Mouse (Mus musculus) liver, embryonic 12.5 days (tissue): ENCODE data around the gene Spats1. TPM values are rescaled to one million over a fixed set of nuclear protein-coding genes. Genes with fewer than 3 reads are reported as not detected.

Experiments
- ATAC-seq: fragments of 200-750 bp; cut with Nextera tagmentation; 2 replicates; pipeline ENCODE4 v1.8.0; 2017; ENCODE audit warnings: moderate number of reproducible peaks, mild to moderate bottlenecking, moderate library complexity
- H3K27ac ChIP-seq: fragments of 300-500 bp; sonication (generic); 2 replicates; pipeline ENCODE4 v1.5.1; 2016; ENCODE audit warnings: mild to moderate bottlenecking
- H3K27me3 ChIP-seq: fragments of 300-500 bp; sonication (generic); replicated peaks from 2 replicates; pipeline ENCODE4 v1.6.1; 2016; ENCODE audit warnings: mild to moderate bottlenecking, moderate library complexity
- H3K36me3 ChIP-seq: fragments of 300-500 bp; sonication (generic); 2 replicates; pipeline ENCODE4 v1.6.1; 2016; ENCODE audit warnings: mild to moderate bottlenecking, moderate library complexity
- H3K4me1 ChIP-seq: fragments of 300-500 bp; sonication (generic); 2 replicates; pipeline ENCODE4 v1.6.1; 2016
- H3K4me2 ChIP-seq: fragments of 300-500 bp; sonication (generic); 2 replicates; pipeline ENCODE4 v1.6.1; 2016; ENCODE audit warnings: mild to moderate bottlenecking, moderate library complexity
- H3K4me3 ChIP-seq: fragments of 300-500 bp; sonication (generic); 2 replicates; pipeline ENCODE4 v1.5.1; 2016; ENCODE audit warnings: mild to moderate bottlenecking, moderate library complexity
- H3K9ac ChIP-seq: fragments of 300-500 bp; sonication (generic); 2 replicates; pipeline ENCODE4 v1.6.1; 2016; ENCODE audit warnings: mild to moderate bottlenecking, moderate library complexity
- H3K9me3 ChIP-seq: fragments of 300-500 bp; sonication (generic); replicated peaks from 2 replicates; pipeline ENCODE4 v1.6.1; 2016; ENCODE audit warnings: mild to moderate bottlenecking, moderate library complexity
- WGBS: fragments of 180-500 bp; shearing (Covaris S2); methylation state at CpG from one replicate; pipeline ENCODE4 v1.1.7; 2016; ENCODE audit not compliant: insufficient replicate concordance; 5-methylcytosine and 5-hydroxymethylcytosine counted together
- polyA plus RNA-seq: library from polyadenylated mRNA; unstranded; fragments of >200 nt; fragmentation: Nextera tagmentation; extraction: Ambion mirVana; gene quantifications from 2 replicates; pipeline ENCODE4 v1.2.1, GENCODE M21; 2016

Gene Spats1
- polyA plus RNA-seq, 1 experiment from 2014 or later: 0.24 TPM

GRCm38 (mm10) chr17:45510871-45511270 lies 35.7 kb upstream of the Spats1 start:
- peaks cover 25% of the 10 kb centered on the region for H3K36me3 ChIP-seq
- no peak overlapping the region for H3K9ac ChIP-seq
- peaks cover 21% of the 10 kb centered on the region for H3K4me1 ChIP-seq
- no peak overlapping the region for H3K4me3 ChIP-seq
- no peaks in the 10 kb centered on the region for H3K9me3 ChIP-seq
- H3K27me3 ChIP-seq: no peaks in the 10 kb centered on the region
- ATAC-seq: no peak
- 83% methylated on average over 4 of the region's 4 CpGs for WGBS
- H3K4me2 ChIP-seq: no peak overlapping the region
- no peak overlapping the region for H3K27ac ChIP-seq

GRCm38 (mm10) chr17:45506700-45507189 lies 31.5 kb upstream of the Spats1 start, which contains the start of gene Aars2:
Aars2 (plus strand) TSS chr17:45506841.
- Histone ChIP-seq H3K4me2 (peak within 1 kb of the TSS; percentile 52), H3K4me1 (peaks cover 27% of the 10 kb centered on the region), H3K27ac (peak within 1 kb of the TSS; percentile 68), H3K4me3 (peak within 1 kb of the TSS; percentile 72), H3K36me3 (peaks cover 24% of the 10 kb centered on the region), H3K9ac (peak within 1 kb of the TSS; percentile 74), H3K9me3 (no peaks in the 10 kb centered on the region), H3K27me3 (no peaks in the 10 kb centered on the region; the same call in 1 of the 2 replicates)
- ATAC-seq: peak; percentile 89
- WGBS: 1% methylated on average over 42 of the region's 42 CpGs

GRCm38 (mm10) chr17:45505941-45506465 lies 30.8 kb upstream of the Spats1 start:
- peaks cover 27% of the 10 kb centered on the region for H3K4me1 ChIP-seq
- peak overlapping the region; percentile 52 for H3K4me2 ChIP-seq
- H3K27ac ChIP-seq: no peak overlapping the region
- no peaks in the 10 kb centered on the region for H3K9me3 ChIP-seq
- H3K4me3 ChIP-seq: peak overlapping the region; percentile 72; the same call in 1 of the 2 replicates
- H3K27me3 ChIP-seq: no peaks in the 10 kb centered on the region; the same call in 1 of the 2 replicates
- no peak for ATAC-seq
- H3K9ac ChIP-seq: no peak overlapping the region
- WGBS: 61% methylated on average over 6 of the region's 6 CpGs
- peaks cover 22% of the 10 kb centered on the region for H3K36me3 ChIP-seq

GRCm38 (mm10) chr17:45503301-45503973 lies 28.2 kb upstream of the Spats1 start:
- H3K4me1 ChIP-seq: peaks cover 27% of the 10 kb centered on the region
- peaks cover under 1% of the 10 kb centered on the region for H3K36me3 ChIP-seq
- no peak overlapping the region for H3K4me3 ChIP-seq
- no peaks in the 10 kb centered on the region for H3K9me3 ChIP-seq
- no peaks in the 10 kb centered on the region; the same call in 1 of the 2 replicates for H3K27me3 ChIP-seq
- no peak for ATAC-seq
- H3K9ac ChIP-seq: no peak overlapping the region
- no peak overlapping the region for H3K4me2 ChIP-seq
- WGBS: 11% methylated on average over 5 of the region's 5 CpGs
- no peak overlapping the region for H3K27ac ChIP-seq

GRCm38 (mm10) chr17:45502324-45502723 lies 27.1 kb upstream of the Spats1 start:
- H3K27ac ChIP-seq: no peak overlapping the region
- H3K9ac ChIP-seq: no peak overlapping the region
- ATAC-seq: no peak
- peaks cover 22% of the 10 kb centered on the region for H3K4me1 ChIP-seq
- WGBS: 40% methylated on average over 4 of the region's 4 CpGs
- no peak overlapping the region for H3K4me2 ChIP-seq
- H3K4me3 ChIP-seq: no peak overlapping the region
- no peaks in the 10 kb centered on the region for H3K9me3 ChIP-seq
- no peaks in the 10 kb centered on the region; the same call in 1 of the 2 replicates for H3K27me3 ChIP-seq
- H3K36me3 ChIP-seq: no peaks in the 10 kb centered on the region

- no peaks in the 10 kb centered on the region for H3K36me3 ChIP-seq
- no peaks in the 10 kb centered on the region; the same call in 1 of the 2 replicates for H3K27me3 ChIP-seq
- H3K9me3 ChIP-seq: no peaks in the 10 kb centered on the region
- no peak overlapping the region for H3K27ac ChIP-seq
- no peak overlapping the region for H3K4me2 ChIP-seq
- H3K9ac ChIP-seq: no peak overlapping the region
- ATAC-seq: no peak
- peaks cover 12% of the 10 kb centered on the region; the same call in 1 of the 2 replicates for H3K4me1 ChIP-seq
- no peak overlapping the region for H3K4me3 ChIP-seq
- WGBS: 58% methylated on average over 4 of the region's 4 CpGs
These were observed 25.8 kb upstream of the Spats1 start for GRCm38 (mm10) chr17:45500981-45501380.

GRCm38 (mm10) chr17:45499516-45499915 lies 24.3 kb upstream of the Spats1 start:
- Histone ChIP-seq H3K27me3 (peaks cover under 1% of the 10 kb centered on the region), H3K9me3 (no peaks in the 10 kb centered on the region), H3K27ac (no peak overlapping the region), H3K4me1 (peaks cover 11% of the 10 kb centered on the region; the same call in 1 of the 2 replicates), H3K4me2 (no peak overlapping the region), H3K9ac (no peak overlapping the region), H3K4me3 (no peak overlapping the region), H3K36me3 (no peaks in the 10 kb centered on the region)
- WGBS: 33% methylated on average over 2 of the region's 2 CpGs
- no peak for ATAC-seq

GRCm38 (mm10) chr17:45498397-45498796 lies 23.2 kb upstream of the Spats1 start:
- Histone ChIP-seq H3K9ac (no peak overlapping the region), H3K4me2 (no peak overlapping the region), H3K4me3 (no peak overlapping the region), H3K9me3 (no peaks in the 10 kb centered on the region), H3K27me3 (peaks cover 8% of the 10 kb centered on the region), H3K4me1 (peaks cover under 1% of the 10 kb centered on the region; the same call in 1 of the 2 replicates), H3K36me3 (no peaks in the 10 kb centered on the region), H3K27ac (no peak overlapping the region)
- ATAC-seq: no peak
- 70% methylated on average over 13 of the region's 13 CpGs for WGBS

GRCm38 (mm10) chr17:45495398-45495797 lies 20.2 kb upstream of the Spats1 start:
- Histone ChIP-seq H3K4me2 (no peak overlapping the region), H3K4me1 (no peaks in the 10 kb centered on the region), H3K4me3 (no peak overlapping the region), H3K27ac (no peak overlapping the region), H3K9me3 (no peaks in the 10 kb centered on the region), H3K27me3 (peaks cover 21% of the 10 kb centered on the region), H3K9ac (no peak overlapping the region), H3K36me3 (no peaks in the 10 kb centered on the region)
- ATAC-seq: no peak
- WGBS: 64% methylated on average over 11 of the region's 11 CpGs

GRCm38 (mm10) chr17:45490532-45491154 lies 15.4 kb upstream of the Spats1 start:
- H3K27me3 ChIP-seq: peaks cover 36% of the 10 kb centered on the region

GRCm38 (mm10) chr17:45489736-45490135 lies 14.5 kb upstream of the Spats1 start:
- Histone ChIP-seq H3K9ac (no peak overlapping the region), H3K4me2 (no peak overlapping the region), H3K36me3 (no peaks in the 10 kb centered on the region), H3K9me3 (no peaks in the 10 kb centered on the region), H3K27me3 (peaks cover 36% of the 10 kb centered on the region), H3K27ac (no peak overlapping the region), H3K4me3 (no peak overlapping the region), H3K4me1 (no peaks in the 10 kb centered on the region)
- WGBS: 71% methylated on average over 6 of the region's 6 CpGs
- ATAC-seq: no peak

More at GRCm38 (mm10) chr17:45490532-45491154, 15.4 kb upstream of the Spats1 start:
- Histone ChIP-seq H3K9ac (no peak overlapping the region), H3K36me3 (no peaks in the 10 kb centered on the region), H3K4me3 (no peak overlapping the region), H3K4me1 (no peaks in the 10 kb centered on the region), H3K27ac (no peak overlapping the region), H3K9me3 (no peaks in the 10 kb centered on the region), H3K4me2 (no peak overlapping the region)
- no peak for ATAC-seq
- WGBS: 54% methylated on average over 13 of the region's 13 CpGs
